Mouse (Mus musculus) heart, embryonic 12.5 days (tissue): ENCODE results near the gene Rab5c. TPM values are rescaled to one million over a fixed set of nuclear protein-coding genes. Genes with fewer than 3 reads are reported as not detected.

Source experiments
- ATAC-seq: fragments of 200-750 bp; cut with Nextera tagmentation; 2 replicates; pipeline ENCODE4 v1.8.0; 2017; ENCODE audit warnings: moderate TSS enrichment, moderate library complexity; ENCODE audit not compliant: insufficient number of reproducible peaks, low FRiP score
- H3K27ac ChIP-seq: fragments of 300-500 bp; sonication (generic); 2 replicates; pipeline ENCODE4 v1.5.1; 2016; ENCODE audit warnings: mild to moderate bottlenecking, moderate library complexity; ENCODE audit not compliant: poor library complexity, severe bottlenecking
- H3K27me3 ChIP-seq: fragments of 300-500 bp; sonication (generic); replicated peaks from 2 replicates; pipeline ENCODE4 v1.6.1; 2016; ENCODE audit warnings: mild to moderate bottlenecking, moderate library complexity
- H3K36me3 ChIP-seq: fragments of 300-500 bp; sonication (generic); 2 replicates; pipeline ENCODE4 v1.6.1; 2016; ENCODE audit warnings: mild to moderate bottlenecking, moderate library complexity
- H3K4me1 ChIP-seq: fragments of 300-500 bp; sonication (generic); replicated peaks from 2 replicates; pipeline ENCODE4 v1.6.1; 2016; ENCODE audit warnings: mild to moderate bottlenecking
- H3K4me2 ChIP-seq: fragments of 300-500 bp; sonication (generic); 2 replicates; pipeline ENCODE4 v1.6.1; 2016; ENCODE audit warnings: mild to moderate bottlenecking, moderate library complexity
- H3K4me3 ChIP-seq: fragments of 300-500 bp; sonication (generic); 2 replicates; pipeline ENCODE4 v1.5.1; 2016; ENCODE audit warnings: mild to moderate bottlenecking
- H3K9ac ChIP-seq: fragments of 300-500 bp; sonication (generic); 2 replicates; pipeline ENCODE4 v1.6.1; 2016; ENCODE audit warnings: mild to moderate bottlenecking, moderate library complexity
- H3K9me3 ChIP-seq: fragments of 300-500 bp; sonication (generic); replicated peaks from 2 replicates; pipeline ENCODE4 v1.6.1; 2016; ENCODE audit warnings: mild to moderate bottlenecking, moderate library complexity
- WGBS: fragments of 180-500 bp; shearing (Covaris S2); methylation state at CpG from one replicate; pipeline ENCODE4 v1.1.7; 2016; 5-methylcytosine and 5-hydroxymethylcytosine counted together
- polyA plus RNA-seq: library from polyadenylated mRNA; unstranded; fragments of >200 nt; fragmentation: Nextera tagmentation; extraction: Ambion mirVana; gene quantifications from 2 replicates; pipeline ENCODE4 v1.2.1, GENCODE M21; 2016

Rab5c gene
- polyA plus RNA-seq, 1 experiment from 2014 or later, result 11.4 TPM

GRCm38 (mm10) chr11:100711783-100712615 lies 26.0 kb downstream of the Rab5c start, which contains the start of gene Kat2a:
Gene Kat2a, minus strand, starts transcription at chr11:100712465.
- Histone ChIP-seq H3K4me2 (peak within 1 kb of the TSS; percentile 78), H3K4me1 (peaks cover 29% of the 10 kb centered on the region), H3K27me3 (no peaks in the 10 kb centered on the region), H3K9me3 (no peaks in the 10 kb centered on the region), H3K9ac (peak within 1 kb of the TSS; percentile 95), H3K36me3 (peaks cover 62% of the 10 kb centered on the region), H3K4me3 (peak within 1 kb of the TSS; percentile 98), H3K27ac (peak within 1 kb of the TSS; percentile 76)
- 2% methylated on average over 43 of the region's 48 CpGs for WGBS
- ATAC-seq, result peak; percentile 84

- no peak overlapping the region for H3K27ac ChIP-seq
- peaks cover 62% of the 10 kb centered on the region for H3K36me3 ChIP-seq
- H3K4me1 ChIP-seq, result peaks cover 29% of the 10 kb centered on the region
- H3K4me3 ChIP-seq, result no peak overlapping the region
- 75% methylated on average over 4 of the region's 4 CpGs for WGBS
- no peaks in the 10 kb centered on the region for H3K27me3 ChIP-seq
- no peak overlapping the region for H3K9ac ChIP-seq
- H3K4me2 ChIP-seq, result 0 out of 2 replicates have a peak overlapping the region, but pooled peaks have one; percentile 78
- H3K9me3 ChIP-seq, result no peaks in the 10 kb centered on the region
- ATAC-seq, result no peak
Observed at GRCm38 (mm10) chr11:100710977-100711376, 27.0 kb downstream of the Rab5c start.

- WGBS, result 93% methylated on average over 15 of the region's 15 CpGs
- Histone ChIP-seq H3K36me3 (peaks cover 63% of the 10 kb centered on the region), H3K4me1 (peaks cover 29% of the 10 kb centered on the region), H3K27me3 (no peaks in the 10 kb centered on the region), H3K4me3 (no peak overlapping the region), H3K9ac (no peak overlapping the region), H3K9me3 (no peaks in the 10 kb centered on the region), H3K27ac (no peak overlapping the region), H3K4me2 (no peak overlapping the region)
- ATAC-seq, result no peak
Observed at GRCm38 (mm10) chr11:100710528-100710927, 27.5 kb downstream of the Rab5c start.

- Histone ChIP-seq H3K27ac (no peak overlapping the region), H3K9me3 (no peaks in the 10 kb centered on the region), H3K4me2 (no peak overlapping the region), H3K9ac (no peak overlapping the region), H3K36me3 (peaks cover 67% of the 10 kb centered on the region), H3K4me1 (peaks cover 26% of the 10 kb centered on the region), H3K4me3 (no peak overlapping the region), H3K27me3 (no peaks in the 10 kb centered on the region)
- 93% methylated on average over 9 of the region's 9 CpGs for WGBS
- ATAC-seq, result no peak
Observed at GRCm38 (mm10) chr11:100709201-100709810, 28.7 kb downstream of the Rab5c start.

- Histone ChIP-seq H3K4me2 (no peak overlapping the region), H3K4me3 (no peak overlapping the region), H3K9me3 (no peaks in the 10 kb centered on the region), H3K27ac (no peak overlapping the region), H3K4me1 (peaks cover 4% of the 10 kb centered on the region), H3K27me3 (peaks cover 6% of the 10 kb centered on the region; the same call in 1 of the 2 replicates), H3K36me3 (peaks cover 58% of the 10 kb centered on the region), H3K9ac (no peak overlapping the region)
- 91% methylated on average over 23 of the region's 23 CpGs for WGBS
- ATAC-seq, result no peak
Observed at GRCm38 (mm10) chr11:100705095-100705747, 32.8 kb downstream of the Rab5c start.

GRCm38 (mm10) chr11:100703851-100704531 lies 34.0 kb downstream of the Rab5c start, which contains the start of gene Dhx58:
Gene Dhx58, minus strand, starts transcription at chr11:100704271.
- no peak within 1 kb of the TSS for H3K4me2 ChIP-seq
- WGBS, result 66% methylated on average over 7 of the region's 7 CpGs

GRCm38 (mm10) chr11:100703366-100703765 lies 34.6 kb downstream of the Rab5c start:
- no peak overlapping the region for H3K4me3 ChIP-seq
- peaks cover 39% of the 10 kb centered on the region for H3K36me3 ChIP-seq
- H3K9me3 ChIP-seq, result no peaks in the 10 kb centered on the region
- WGBS, result 61% methylated on average over 11 of the region's 11 CpGs
- H3K27me3 ChIP-seq, result peaks cover 6% of the 10 kb centered on the region; the same call in 1 of the 2 replicates
- H3K4me1 ChIP-seq, result peaks cover 4% of the 10 kb centered on the region
- H3K4me2 ChIP-seq, result no peak overlapping the region
- H3K9ac ChIP-seq, result no peak overlapping the region
- no peak for ATAC-seq
- no peak overlapping the region for H3K27ac ChIP-seq

More at GRCm38 (mm10) chr11:100703851-100704531, 34.0 kb downstream of the Rab5c start, which contains the start of gene Dhx58:
- no peak for ATAC-seq
- Histone ChIP-seq H3K27ac (no peak within 1 kb of the TSS), H3K4me1 (peaks cover 4% of the 10 kb centered on the region), H3K36me3 (peaks cover 46% of the 10 kb centered on the region), H3K9me3 (no peaks in the 10 kb centered on the region), H3K4me3 (no peak within 1 kb of the TSS), H3K27me3 (peaks cover 6% of the 10 kb centered on the region; the same call in 1 of the 2 replicates), H3K9ac (no peak within 1 kb of the TSS)

- no peak overlapping the region for H3K27ac ChIP-seq
- H3K4me2 ChIP-seq, result peak overlapping the region; percentile 56
- H3K27me3 ChIP-seq, result peaks cover 6% of the 10 kb centered on the region; the same call in 1 of the 2 replicates
- no peaks in the 10 kb centered on the region for H3K9me3 ChIP-seq
- H3K9ac ChIP-seq, result 0 out of 2 replicates have a peak overlapping the region, but pooled peaks have one; percentile 8
- H3K36me3 ChIP-seq, result peaks cover 35% of the 10 kb centered on the region
- peaks cover 4% of the 10 kb centered on the region for H3K4me1 ChIP-seq
- 41% methylated on average over 7 of the region's 7 CpGs for WGBS
- H3K4me3 ChIP-seq, result peak overlapping the region; percentile 24; the same call in 1 of the 2 replicates
- no peak for ATAC-seq
Observed at GRCm38 (mm10) chr11:100702906-100703305, 35.1 kb downstream of the Rab5c start.

- 37% methylated on average over 19 of the region's 19 CpGs for WGBS
- no peak for ATAC-seq
- Histone ChIP-seq H3K4me3 (peak overlapping the region; percentile 24; the same call in 1 of the 2 replicates), H3K9ac (0 out of 2 replicates have a peak overlapping the region, but pooled peaks have one; percentile 8), H3K27ac (no peak overlapping the region), H3K4me2 (peak overlapping the region; percentile 56), H3K4me1 (peaks cover 4% of the 10 kb centered on the region), H3K36me3 (peaks cover 28% of the 10 kb centered on the region), H3K27me3 (peaks cover 6% of the 10 kb centered on the region; the same call in 1 of the 2 replicates), H3K9me3 (no peaks in the 10 kb centered on the region)
Observed at GRCm38 (mm10) chr11:100702081-100702851, 35.7 kb downstream of the Rab5c start.

GRCm38 (mm10) chr11:100701301-100701700 lies 36.7 kb downstream of the Rab5c start:
- Histone ChIP-seq H3K27me3 (peaks cover 6% of the 10 kb centered on the region; the same call in 1 of the 2 replicates), H3K4me3 (peak overlapping the region; percentile 28; the same call in 1 of the 2 replicates), H3K4me2 (peak overlapping the region; percentile 58), H3K36me3 (peaks cover 19% of the 10 kb centered on the region), H3K9me3 (no peaks in the 10 kb centered on the region), H3K9ac (peak overlapping the region; percentile 33; the same call in 1 of the 2 replicates), H3K4me1 (peaks cover 4% of the 10 kb centered on the region), H3K27ac (no peak overlapping the region)
- WGBS, result 6% methylated on average over 14 of the region's 14 CpGs
- ATAC-seq, result no peak; the same call in 1 of the 2 replicates
